Mouse (Mus musculus) hindbrain, embryonic 13.5 days (tissue): ENCODE measurements around the gene Hils1. TPM values are rescaled to one million over a fixed set of nuclear protein-coding genes. Genes with fewer than 3 reads are reported as not detected.
A peak's percentile ranks its signal among the peaks of the same experiment; 100 is the strongest.

Source experiments
- ATAC-seq: fragments of 200-750 bp; cut with Nextera tagmentation; 2 replicates; pipeline ENCODE4 v1.8.0; 2017; ENCODE audit warnings: moderate TSS enrichment; ENCODE audit not compliant: low FRiP score
- H3K27ac ChIP-seq: fragments of 300-500 bp; sonication (generic); 2 replicates; pipeline ENCODE4 v1.5.1; 2015; ENCODE audit warnings: inconsistent platforms, mild to moderate bottlenecking, moderate library complexity
- H3K27me3 ChIP-seq: fragments of 300-500 bp; sonication (generic); 2 replicates; pipeline ENCODE4 v1.6.1; 2015; ENCODE audit warnings: mild to moderate bottlenecking, inconsistent platforms
- H3K36me3 ChIP-seq: fragments of 300-500 bp; sonication (generic); 2 replicates; pipeline ENCODE4 v1.6.1; 2015; ENCODE audit warnings: mild to moderate bottlenecking, inconsistent platforms
- H3K4me1 ChIP-seq: fragments of 300-500 bp; sonication (generic); replicated peaks from 2 replicates; pipeline ENCODE4 v1.6.1; 2015; ENCODE audit warnings: inconsistent platforms
- H3K4me2 ChIP-seq: fragments of 300-500 bp; sonication (generic); 2 replicates; pipeline ENCODE4 v1.6.1; 2015; ENCODE audit warnings: inconsistent platforms, mild to moderate bottlenecking, moderate library complexity
- H3K4me3 ChIP-seq: fragments of 300-500 bp; sonication (generic); 2 replicates; pipeline ENCODE4 v1.5.1; 2015; ENCODE audit warnings: mild to moderate bottlenecking, inconsistent platforms
- H3K9ac ChIP-seq: fragments of 300-500 bp; sonication (generic); 2 replicates; pipeline ENCODE4 v1.6.1; 2015; ENCODE audit warnings: mild to moderate bottlenecking, inconsistent platforms
- H3K9me3 ChIP-seq: fragments of 300-500 bp; sonication (generic); 2 replicates; pipeline ENCODE4 v1.6.1; 2016; ENCODE audit warnings: inconsistent platforms
- WGBS: fragments of 180-500 bp; shearing (Covaris S2); methylation state at CpG from one replicate; pipeline ENCODE4 v1.1.7; 2015; 5-methylcytosine and 5-hydroxymethylcytosine counted together
- polyA plus RNA-seq: library from polyadenylated mRNA; unstranded; fragments of >200 nt; fragmentation: Nextera tagmentation; extraction: Ambion mirVana; gene quantifications from 2 replicates; pipeline ENCODE4 v1.2.1, GENCODE M21; 2015

Gene Hils1
- polyA plus RNA-seq, 1 experiment from 2014 or later: not detected

DNA sequence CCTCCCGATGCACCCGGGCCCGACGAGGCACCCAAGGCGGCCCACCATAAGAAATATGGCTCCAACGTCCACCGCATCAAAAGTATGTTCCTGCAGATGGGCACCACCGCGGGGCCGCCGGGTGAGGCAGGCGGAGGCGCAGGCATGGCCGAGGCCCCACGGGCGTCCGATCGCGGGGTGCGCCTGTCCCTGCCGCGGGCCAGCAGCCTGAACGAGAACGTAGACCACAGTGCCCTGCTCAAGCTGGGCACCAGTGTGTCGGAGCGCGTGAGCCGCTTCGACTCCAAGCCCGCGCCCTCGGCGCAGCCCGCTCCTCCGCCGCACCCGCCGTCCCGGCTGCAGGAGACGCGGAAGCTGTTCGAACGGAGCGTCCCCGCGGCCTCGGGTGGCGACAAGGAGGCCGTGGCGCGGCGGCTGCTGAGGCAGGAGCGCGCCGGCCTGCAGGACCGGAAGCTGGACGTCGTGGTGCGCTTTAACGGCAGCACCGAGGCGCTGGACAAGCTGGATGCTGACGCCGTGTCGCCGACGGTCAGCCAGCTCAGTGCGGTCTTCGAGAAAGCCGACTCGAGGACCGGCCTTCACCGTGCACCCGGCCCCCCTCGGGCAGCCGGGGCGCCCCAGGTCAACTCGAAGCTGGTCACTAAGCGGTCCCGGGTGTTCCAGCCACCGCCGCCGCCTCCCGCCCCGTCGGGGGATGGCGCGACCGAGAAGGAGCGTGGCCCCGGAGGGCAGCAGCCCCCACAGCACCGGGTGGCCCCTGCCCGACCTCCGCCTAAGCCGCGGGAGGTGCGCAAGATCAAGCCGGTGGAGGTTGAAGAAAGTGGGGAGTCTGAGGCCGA is 24.5 kb downstream of the Hils1 start:
- Histone ChIP-seq H3K27ac (peak overlapping the region; percentile 97), H3K4me2 (peak overlapping the region; percentile 100), H3K36me3 (peaks cover 10% of the 10 kb centered on the region), H3K4me3 (peak overlapping the region; percentile 97), H3K9me3 (no peaks in the 10 kb centered on the region), H3K4me1 (peaks cover 83% of the 10 kb centered on the region), H3K9ac (peak overlapping the region; percentile 99), H3K27me3 (no peaks in the 10 kb centered on the region)
- whole genome bisulfite sequencing: under 1% methylated on average over 99 of the region's 99 CpGs
- ATAC-seq: no peak

DNA sequence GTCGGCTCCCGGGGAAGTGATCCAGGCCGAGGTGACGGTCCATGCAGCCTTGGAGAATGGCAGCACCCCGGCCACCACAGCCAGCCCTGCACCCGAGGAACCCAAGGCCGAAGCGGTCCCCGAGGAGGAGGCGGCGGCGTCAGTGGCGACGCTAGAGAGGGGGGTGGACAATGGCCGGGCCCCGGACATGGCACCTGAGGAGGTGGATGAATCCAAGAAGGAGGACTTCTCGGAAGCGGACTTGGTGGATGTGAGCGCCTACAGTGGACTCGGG is 25.0 kb downstream of the Hils1 start:
- peaks cover 15% of the 10 kb centered on the region for H3K36me3 ChIP-seq
- no peak for ATAC-seq
- H3K27me3 ChIP-seq: no peaks in the 10 kb centered on the region
- peak overlapping the region; percentile 97 for H3K27ac ChIP-seq
- 0% methylated on average over 20 of the region's 20 CpGs for WGBS
- peak overlapping the region; percentile 99 for H3K9ac ChIP-seq
- peak overlapping the region; percentile 100 for H3K4me2 ChIP-seq
- H3K9me3 ChIP-seq: no peaks in the 10 kb centered on the region
- peaks cover 84% of the 10 kb centered on the region for H3K4me1 ChIP-seq
- H3K4me3 ChIP-seq: peak overlapping the region; percentile 97

DNA sequence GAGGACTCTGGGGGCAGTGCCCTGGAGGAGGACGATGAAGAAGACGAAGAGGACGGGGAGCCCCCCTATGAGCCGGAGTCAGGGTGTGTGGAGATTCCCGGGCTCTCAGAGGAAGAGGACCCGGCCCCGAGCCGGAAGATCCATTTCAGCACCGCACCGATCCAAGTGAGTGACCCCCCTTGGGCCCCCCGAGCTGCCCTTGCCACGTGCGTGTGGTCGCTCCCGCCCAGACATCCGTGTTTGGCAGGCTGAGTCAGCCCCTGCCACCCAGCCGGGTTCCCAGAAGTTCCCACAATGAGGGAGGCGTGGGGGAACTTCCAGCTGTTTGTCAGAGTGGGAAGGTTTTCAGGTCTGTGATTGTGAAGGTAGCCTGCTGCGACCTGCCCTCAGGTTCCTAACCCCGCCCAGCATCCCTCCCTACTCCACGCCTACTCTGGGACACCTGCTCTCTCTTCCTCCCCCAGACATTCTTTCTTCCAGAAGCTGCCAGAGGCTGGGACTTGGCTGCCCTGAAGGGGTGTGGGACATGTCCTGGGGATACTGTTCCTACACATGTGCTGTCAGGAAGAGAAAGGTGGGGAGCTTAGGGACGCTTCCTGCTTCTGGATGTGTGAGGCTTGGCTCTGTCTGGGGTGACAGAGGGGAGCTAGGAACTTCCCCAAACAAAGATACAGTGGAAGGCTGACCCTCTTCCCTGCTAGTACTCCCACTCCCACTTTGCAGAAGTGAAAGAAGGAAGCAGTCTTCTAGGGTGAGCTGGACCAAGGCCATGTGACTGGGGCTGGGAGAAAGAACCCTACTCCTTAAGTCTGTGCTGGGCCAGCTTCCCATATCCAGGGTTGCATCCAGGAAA is 25.6 kb downstream of the Hils1 start:
- Histone ChIP-seq H3K27me3 (no peaks in the 10 kb centered on the region), H3K27ac (peak overlapping the region; percentile 97), H3K9me3 (no peaks in the 10 kb centered on the region), H3K9ac (peak overlapping the region; percentile 99), H3K4me1 (peaks cover 84% of the 10 kb centered on the region), H3K4me2 (peak overlapping the region; percentile 100), H3K36me3 (peaks cover 21% of the 10 kb centered on the region), H3K4me3 (peak overlapping the region; percentile 97)
- WGBS: 1% methylated on average over 21 of the region's 22 CpGs
- no peak for ATAC-seq

DNA sequence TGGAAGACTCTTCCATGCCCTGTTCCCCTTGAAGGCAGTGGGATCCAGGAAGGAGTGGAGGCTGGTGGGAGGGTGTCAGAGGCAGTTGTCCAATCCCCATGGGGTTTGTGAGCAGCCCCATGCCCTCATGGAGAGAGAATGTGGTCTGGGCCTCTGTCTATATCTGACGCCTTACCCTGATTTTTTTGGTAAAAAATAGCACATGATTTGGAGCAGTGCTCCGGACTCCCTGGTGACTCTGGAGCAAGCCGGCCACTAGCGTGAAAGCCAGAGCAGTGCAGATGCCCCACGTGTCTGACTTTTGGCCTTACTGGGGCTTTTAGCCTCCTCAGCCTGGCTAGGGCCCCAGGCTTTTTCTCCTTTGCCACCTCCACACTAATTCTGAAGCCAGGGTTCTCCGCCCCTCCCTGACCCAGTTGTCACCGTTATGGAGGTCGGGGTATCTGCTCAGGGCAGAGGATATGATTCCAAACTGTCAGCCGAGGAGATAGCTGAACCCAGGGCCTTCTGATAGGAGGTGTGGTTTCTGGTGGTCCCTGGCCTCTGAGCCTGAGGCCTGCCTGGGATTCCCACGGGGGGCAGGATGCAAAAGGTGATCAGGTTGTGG is 26.9 kb downstream of the Hils1 start:
- Histone ChIP-seq H3K27me3 (no peaks in the 10 kb centered on the region), H3K4me3 (peak overlapping the region; percentile 97), H3K9me3 (no peaks in the 10 kb centered on the region), H3K9ac (peak overlapping the region; percentile 99), H3K27ac (no peak overlapping the region), H3K4me1 (peaks cover 82% of the 10 kb centered on the region), H3K4me2 (peak overlapping the region; percentile 100), H3K36me3 (peaks cover 34% of the 10 kb centered on the region)
- 42% methylated on average over 10 of the region's 10 CpGs for WGBS
- ATAC-seq: no peak

DNA sequence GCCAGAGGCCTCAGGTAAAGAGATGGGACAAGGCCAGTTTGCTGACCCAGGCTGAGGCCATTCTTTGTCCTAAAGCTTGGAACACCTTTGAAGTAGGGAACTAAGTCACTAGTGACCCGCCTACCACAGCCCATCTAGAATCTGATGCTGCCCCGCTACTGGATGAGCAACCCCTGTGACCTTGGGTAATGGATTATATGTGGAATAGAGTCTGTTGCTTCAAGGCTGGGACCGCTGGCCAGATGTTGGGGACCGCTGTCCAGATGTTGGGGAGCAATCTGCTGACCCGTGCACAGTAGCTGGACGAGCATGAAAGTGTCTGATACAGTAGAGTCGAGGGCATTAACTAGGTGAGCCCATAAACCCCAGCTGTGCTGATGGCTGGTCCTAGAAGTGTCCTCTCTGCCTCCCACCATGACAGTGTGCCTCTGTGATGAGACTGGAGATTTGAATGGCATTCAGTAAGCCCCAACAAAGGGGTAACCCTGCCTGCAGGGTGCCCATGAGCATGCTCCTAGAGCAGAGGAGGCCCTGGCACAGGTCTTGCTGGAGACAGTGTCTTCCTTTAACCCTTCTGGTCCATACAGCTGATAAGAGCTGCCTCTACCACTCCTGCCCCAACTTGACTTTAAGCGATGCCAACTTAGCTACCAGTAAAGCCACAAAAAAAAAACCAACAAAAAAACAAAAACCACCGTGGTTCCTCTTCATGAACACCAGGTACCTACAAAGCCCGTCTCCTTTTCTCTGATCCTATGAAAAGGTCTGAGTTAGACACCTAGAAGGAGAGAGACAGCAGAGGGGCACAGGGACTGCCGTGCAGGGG is 27.8 kb downstream of the Hils1 start:
- Histone ChIP-seq H3K9ac (peak overlapping the region; percentile 99), H3K27me3 (no peaks in the 10 kb centered on the region), H3K27ac (peak overlapping the region; percentile 12; the same call in 1 of the 2 replicates), H3K9me3 (no peaks in the 10 kb centered on the region), H3K4me2 (peak overlapping the region; percentile 100), H3K4me1 (peaks cover 85% of the 10 kb centered on the region), H3K4me3 (peak overlapping the region; percentile 97), H3K36me3 (peaks cover 43% of the 10 kb centered on the region)
- 82% methylated on average over 11 of the region's 11 CpGs for WGBS
- no peak for ATAC-seq

DNA sequence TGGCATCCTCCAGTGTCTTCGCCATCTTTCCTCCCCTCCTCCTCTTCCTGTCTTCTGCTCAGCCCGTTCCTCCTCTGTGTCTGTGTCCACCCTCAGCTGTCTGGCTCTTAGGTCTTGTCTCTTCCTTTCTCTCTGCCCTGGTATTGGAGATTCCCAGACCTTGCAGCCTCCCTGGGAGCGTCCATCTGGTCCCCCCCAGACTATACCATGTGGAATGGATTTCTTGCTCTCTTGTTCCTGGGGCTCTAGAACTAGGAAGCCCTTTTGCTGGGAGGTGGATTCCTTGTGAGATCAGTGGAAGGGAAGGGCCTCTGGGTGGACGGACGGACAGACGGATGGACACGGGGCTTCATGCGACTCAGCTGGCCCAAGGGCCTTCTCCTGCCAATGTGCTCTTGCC is 28.7 kb downstream of the Hils1 start:
- no peak overlapping the region for H3K27ac ChIP-seq
- H3K4me2 ChIP-seq: peak overlapping the region; percentile 100
- H3K4me3 ChIP-seq: peak overlapping the region; percentile 97
- peak overlapping the region; percentile 99 for H3K9ac ChIP-seq
- peaks cover 89% of the 10 kb centered on the region for H3K4me1 ChIP-seq
- no peak for ATAC-seq
- no peaks in the 10 kb centered on the region for H3K9me3 ChIP-seq
- H3K27me3 ChIP-seq: no peaks in the 10 kb centered on the region
- peaks cover 51% of the 10 kb centered on the region for H3K36me3 ChIP-seq
- 88% methylated on average over 8 of the region's 8 CpGs for WGBS

DNA sequence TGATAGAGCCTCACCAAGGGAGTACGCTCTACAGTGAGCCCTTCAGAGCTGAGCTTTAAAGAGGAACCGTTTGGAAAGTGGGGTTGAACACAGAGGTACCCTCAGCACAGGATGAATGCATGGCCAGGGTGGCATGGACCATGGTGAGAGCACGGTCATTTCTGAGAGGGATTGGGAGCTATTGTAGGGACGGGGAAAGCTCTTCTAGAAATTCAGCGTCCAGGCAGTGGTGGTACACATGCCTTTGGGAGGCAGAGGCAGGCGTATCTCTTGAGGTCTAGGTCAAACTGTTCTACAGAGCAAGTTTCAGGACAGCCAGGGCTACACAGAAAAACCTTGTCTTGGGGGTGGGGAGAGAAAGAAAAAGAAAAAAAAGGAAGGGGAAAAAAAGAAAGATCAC is 29.6 kb downstream of the Hils1 start:
- peaks cover 93% of the 10 kb centered on the region for H3K4me1 ChIP-seq
- WGBS: 94% methylated on average over 6 of the region's 6 CpGs
- H3K27me3 ChIP-seq: no peaks in the 10 kb centered on the region
- no peak overlapping the region for H3K27ac ChIP-seq
- no peak overlapping the region for H3K4me3 ChIP-seq
- ATAC-seq: no peak
- no peak overlapping the region for H3K4me2 ChIP-seq
- peaks cover 59% of the 10 kb centered on the region for H3K36me3 ChIP-seq
- no peaks in the 10 kb centered on the region for H3K9me3 ChIP-seq
- H3K9ac ChIP-seq: no peak overlapping the region

DNA sequence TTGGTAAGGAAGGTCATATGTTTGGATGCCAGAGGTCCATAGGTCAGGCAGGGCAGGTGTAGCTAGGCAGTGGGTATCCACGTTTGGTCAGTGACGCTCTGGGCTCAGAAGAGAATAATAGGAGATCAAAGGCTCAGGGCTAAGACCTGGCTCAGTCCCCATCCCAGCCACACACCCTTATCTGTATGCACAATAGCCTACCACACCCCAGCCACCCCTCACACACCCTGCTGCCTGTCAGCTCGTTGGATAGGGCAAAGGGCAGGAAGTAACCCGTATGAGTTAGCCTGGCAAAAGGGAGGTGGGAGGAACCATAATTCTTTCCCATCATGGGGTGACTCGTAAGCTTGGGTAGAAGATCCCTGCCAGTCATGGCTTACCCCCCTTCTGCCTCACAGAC is 30.2 kb downstream of the Hils1 start:
- Histone ChIP-seq H3K4me1 (peaks cover 87% of the 10 kb centered on the region), H3K27me3 (no peaks in the 10 kb centered on the region), H3K9ac (no peak overlapping the region), H3K4me2 (no peak overlapping the region), H3K4me3 (no peak overlapping the region), H3K36me3 (peaks cover 65% of the 10 kb centered on the region), H3K27ac (peak overlapping the region; percentile 62), H3K9me3 (no peaks in the 10 kb centered on the region)
- 58% methylated on average over 5 of the region's 5 CpGs for WGBS
- no peak for ATAC-seq

DNA sequence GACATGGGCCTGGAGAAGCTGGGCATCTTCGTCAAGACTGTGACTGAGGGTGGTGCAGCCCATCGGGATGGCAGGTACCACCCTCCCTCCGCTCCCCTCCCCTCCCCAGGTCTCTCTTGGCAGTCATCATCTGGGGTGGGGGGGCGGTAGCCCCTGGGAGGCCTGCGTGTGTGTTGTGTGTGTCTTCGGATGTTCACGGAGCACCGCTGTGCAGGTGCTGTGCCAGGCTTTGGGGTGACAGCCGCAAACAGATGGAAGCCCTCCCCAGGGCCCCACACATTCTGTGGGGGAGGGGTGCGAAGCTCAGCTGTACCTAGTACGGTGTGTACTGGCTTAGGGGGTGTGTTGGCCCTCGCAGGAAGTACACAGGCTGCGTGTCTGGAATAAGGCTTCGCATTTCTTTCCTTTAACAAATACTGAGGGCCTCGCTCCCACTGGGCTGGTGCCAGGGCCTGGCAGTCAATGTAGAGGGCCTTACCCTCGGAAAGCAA is 30.7 kb downstream of the Hils1 start:
- Histone ChIP-seq H3K36me3 (peaks cover 70% of the 10 kb centered on the region), H3K27me3 (no peaks in the 10 kb centered on the region), H3K4me2 (peak overlapping the region; percentile 26; the same call in 1 of the 2 replicates), H3K9ac (no peak overlapping the region), H3K4me3 (no peak overlapping the region), H3K27ac (peak overlapping the region; percentile 62), H3K9me3 (no peaks in the 10 kb centered on the region), H3K4me1 (peaks cover 82% of the 10 kb centered on the region)
- WGBS: 72% methylated on average over 16 of the region's 16 CpGs
- no peak for ATAC-seq

DNA sequence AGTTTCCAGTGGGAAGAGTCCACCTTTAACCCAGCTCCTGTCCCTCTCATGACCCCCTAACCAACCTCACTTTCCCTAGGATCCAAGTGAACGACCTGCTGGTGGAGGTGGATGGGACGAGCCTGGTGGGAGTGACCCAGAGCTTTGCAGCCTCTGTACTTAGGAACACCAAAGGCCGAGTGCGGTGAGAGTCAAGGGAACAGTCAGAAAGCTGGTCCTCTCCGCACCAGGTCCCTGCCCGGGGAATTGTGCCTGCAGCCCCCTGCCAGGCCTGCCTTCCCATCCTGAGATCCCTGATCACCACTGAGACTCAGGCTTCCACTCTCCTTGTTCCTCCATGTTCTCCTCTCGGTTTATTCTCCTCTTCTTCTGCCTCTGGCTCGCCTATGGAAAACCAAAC is 32.7 kb downstream of the Hils1 start:
- 84% methylated on average over 8 of the region's 8 CpGs for WGBS
- H3K9me3 ChIP-seq: no peaks in the 10 kb centered on the region
- peaks cover 90% of the 10 kb centered on the region for H3K36me3 ChIP-seq
- peak overlapping the region; percentile 49 for H3K9ac ChIP-seq
- no peaks in the 10 kb centered on the region for H3K27me3 ChIP-seq
- ATAC-seq: no peak
- no peak overlapping the region for H3K4me2 ChIP-seq
- peaks cover 65% of the 10 kb centered on the region for H3K4me1 ChIP-seq
- H3K4me3 ChIP-seq: no peak overlapping the region
- H3K27ac ChIP-seq: peak overlapping the region; percentile 88

DNA sequence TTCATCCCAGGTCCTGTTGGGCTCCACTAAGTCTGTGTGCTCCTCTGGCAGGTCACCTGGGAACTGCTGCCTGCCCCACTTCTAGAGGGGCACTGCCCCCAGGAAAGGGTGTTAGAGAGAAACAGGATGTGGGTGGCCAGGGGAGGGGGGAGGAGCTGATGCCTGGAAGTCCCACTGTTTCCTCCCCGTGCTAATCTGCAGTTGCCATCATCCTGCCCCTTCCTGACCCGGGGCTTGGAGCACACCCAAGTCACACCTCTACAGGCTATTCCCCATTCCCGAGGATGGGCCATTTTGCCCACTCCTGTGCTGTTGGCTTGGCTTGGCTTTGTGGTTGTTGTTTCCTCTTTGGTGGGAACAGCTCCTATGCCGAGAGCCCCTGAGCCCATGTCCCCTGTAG is 33.2 kb downstream of the Hils1 start:
- H3K4me3 ChIP-seq: no peak overlapping the region
- WGBS: 41% methylated on average over 4 of the region's 4 CpGs
- no peaks in the 10 kb centered on the region for H3K9me3 ChIP-seq
- H3K9ac ChIP-seq: peak overlapping the region; percentile 49
- H3K4me2 ChIP-seq: peak overlapping the region; percentile 22
- no peaks in the 10 kb centered on the region for H3K27me3 ChIP-seq
- H3K27ac ChIP-seq: peak overlapping the region; percentile 88
- ATAC-seq: peak; percentile 5; the same call in 1 of the 2 replicates
- peaks cover 95% of the 10 kb centered on the region for H3K36me3 ChIP-seq
- H3K4me1 ChIP-seq: peaks cover 64% of the 10 kb centered on the region
